Mouse (Mus musculus) lung, embryonic 14.5 days (tissue): ENCODE results near the gene Mdh2. TPM values are rescaled to one million over a fixed set of nuclear protein-coding genes. Genes with fewer than 3 reads are reported as not detected.
A peak's percentile ranks its signal among the peaks of the same experiment; 100 is the strongest.

Source experiments
- ATAC-seq: fragments of 200-750 bp; cut with Nextera tagmentation; 2 replicates; pipeline ENCODE4 v1.8.0; 2017; ENCODE audit warnings: mild to moderate bottlenecking, moderate TSS enrichment, moderate library complexity; ENCODE audit not compliant: insufficient read depth
- DNase-seq: peaks from one replicate; pipeline ENCODE4 v3.0.0-alpha.2; 2015
- H3K27ac ChIP-seq: fragments of 300-500 bp; sonication (generic); 2 replicates; pipeline ENCODE4 v1.5.1; 2014; ENCODE audit warnings: low read depth, mild to moderate bottlenecking, moderate library complexity
- H3K27me3 ChIP-seq: fragments of 300-500 bp; sonication (generic); 2 replicates; pipeline ENCODE4 v1.6.1; 2014; ENCODE audit warnings: low read length, control low read depth; ENCODE audit not compliant: insufficient read depth
- H3K36me3 ChIP-seq: fragments of 300-500 bp; sonication (generic); 2 replicates; pipeline ENCODE4 v1.6.1; 2014; ENCODE audit warnings: control low read depth; ENCODE audit not compliant: insufficient read depth
- H3K4me1 ChIP-seq: fragments of 300-500 bp; sonication (generic); 2 replicates; pipeline ENCODE4 v1.6.1; 2014; ENCODE audit warnings: antibody characterized with exemption, control low read depth; ENCODE audit not compliant: insufficient read depth
- H3K4me2 ChIP-seq: fragments of 300-500 bp; sonication (generic); 2 replicates; pipeline ENCODE4 v1.6.1; 2014; ENCODE audit warnings: mild to moderate bottlenecking
- H3K4me3 ChIP-seq: fragments of 300-500 bp; sonication (generic); 2 replicates; pipeline ENCODE4 v1.5.1; 2014; ENCODE audit warnings: low read depth, low read length
- H3K9ac ChIP-seq: fragments of 300-500 bp; sonication (generic); 2 replicates; pipeline ENCODE4 v1.6.1; 2014
- H3K9me3 ChIP-seq: fragments of 300-500 bp; sonication (generic); 2 replicates; pipeline ENCODE4 v1.6.1; 2016; ENCODE audit warnings: low read depth, low read length, control low read depth
- CTCF ChIP-seq: IDR thresholded peaks from 2 replicates; pipeline ENCODE4 v1.5.1; 2016; ENCODE audit warnings: antibody characterized with exemption, low read depth
- WGBS: fragments of 180-500 bp; shearing (Covaris S2); extraction: QIAGEN DNeasy Blood & Tissue Kit; methylation state at CpG from one replicate; pipeline ENCODE4 v1.1.7; 2014; 5-methylcytosine and 5-hydroxymethylcytosine counted together
- polyA plus RNA-seq: library from polyadenylated mRNA; unstranded; fragments of >200 nt; fragmentation: Nextera tagmentation; extraction: Ambion mirVana; gene quantifications from 2 replicates; pipeline ENCODE4 v1.2.1, GENCODE M21; 2014

Gene Mdh2
- polyA plus RNA-seq, 1 experiment from 2014 or later = 464 TPM

DNA sequence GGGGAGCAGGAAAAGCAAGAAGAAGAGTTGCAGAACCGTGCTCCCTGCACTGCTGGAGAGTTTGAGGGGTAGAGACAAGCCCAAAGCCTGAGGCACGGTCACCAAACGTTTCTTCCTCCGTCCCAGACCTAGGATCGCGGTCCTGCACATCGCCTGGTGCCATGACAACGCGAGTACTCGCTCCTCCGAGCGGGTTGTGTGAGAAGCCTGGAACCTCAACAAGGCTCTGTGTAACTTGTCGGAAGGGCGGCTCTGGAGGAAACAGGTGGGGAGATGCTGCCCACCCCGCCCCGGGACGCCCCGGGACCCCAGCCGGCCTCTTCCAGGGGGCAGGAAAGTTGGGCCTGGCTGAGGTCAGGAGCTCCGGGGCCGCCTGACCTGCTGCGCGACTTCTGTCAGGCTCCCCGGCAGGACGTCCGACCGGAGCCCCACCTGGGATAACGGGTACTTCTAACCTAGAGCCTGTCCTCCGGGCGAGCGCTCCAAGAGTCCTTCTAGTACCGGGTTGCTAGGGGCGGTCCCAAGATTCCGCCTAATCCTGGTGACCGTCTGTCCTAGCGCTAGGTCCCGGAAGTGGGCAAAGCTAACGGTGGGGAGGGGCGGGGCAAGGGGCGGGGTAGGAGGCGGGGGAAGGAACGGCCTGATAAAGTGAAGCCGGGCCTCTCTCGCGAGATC, 347 bp upstream of the Mdh2 start, which contains the start of gene Styxl1:
Gene Styxl1 (minus strand): TSS at position 590 of the 675 bp plus-strand sequence.
- Histone ChIP-seq H3K4me3 (peak within 1 kb of the TSS; percentile 85), H3K4me2 (peak within 1 kb of the TSS; percentile 88), H3K27ac (peak within 1 kb of the TSS; percentile 90), H3K4me1 (peaks cover 8% of the 10 kb centered on the region; the same call in 1 of the 2 replicates), H3K27me3 (no peaks in the 10 kb centered on the region), H3K36me3 (peaks cover 29% of the 10 kb centered on the region), H3K9me3 (no peaks in the 10 kb centered on the region), H3K9ac (peak within 1 kb of the TSS; percentile 86)
- TF ChIP-seq CTCF = no peak
- DNase-seq (peak; percentile 64), ATAC-seq (peak; percentile 96)
- under 1% methylated on average over 45 of the region's 45 CpGs for WGBS

DNA sequence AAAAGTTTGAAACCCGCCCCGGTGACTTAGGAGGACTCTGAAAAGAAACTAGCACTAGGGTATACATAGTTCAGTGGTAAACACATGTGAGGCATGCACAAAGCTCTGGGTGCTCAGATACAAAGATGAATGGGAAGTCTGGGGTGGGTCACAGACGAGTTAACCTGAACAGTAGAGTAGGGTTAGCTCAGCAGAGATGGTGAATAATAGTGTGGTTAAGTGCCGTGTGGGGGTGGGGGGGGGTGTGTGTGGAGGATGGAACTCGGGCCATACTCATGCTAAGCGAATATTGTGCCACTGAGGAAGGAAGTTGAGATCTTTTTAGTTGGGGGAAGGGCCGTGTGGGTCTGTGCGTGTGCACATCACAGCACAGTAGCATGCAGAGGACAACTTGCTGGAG, 2.1 kb downstream of the Mdh2 start:
- H3K9me3 ChIP-seq = no peaks in the 10 kb centered on the region
- peak overlapping the region; percentile 88; the same call in 1 of the 2 replicates for H3K4me2 ChIP-seq
- H3K9ac ChIP-seq = no peak overlapping the region
- no peak overlapping the region for H3K27ac ChIP-seq
- peaks cover 53% of the 10 kb centered on the region for H3K36me3 ChIP-seq
- WGBS = 73% methylated on average over 8 of the region's 8 CpGs
- no peak for DNase-seq
- peaks cover 8% of the 10 kb centered on the region; the same call in 1 of the 2 replicates for H3K4me1 ChIP-seq
- no peak for ATAC-seq
- H3K4me3 ChIP-seq = no peak overlapping the region
- no peaks in the 10 kb centered on the region for H3K27me3 ChIP-seq
- no peak for TF ChIP-seq CTCF

DNA sequence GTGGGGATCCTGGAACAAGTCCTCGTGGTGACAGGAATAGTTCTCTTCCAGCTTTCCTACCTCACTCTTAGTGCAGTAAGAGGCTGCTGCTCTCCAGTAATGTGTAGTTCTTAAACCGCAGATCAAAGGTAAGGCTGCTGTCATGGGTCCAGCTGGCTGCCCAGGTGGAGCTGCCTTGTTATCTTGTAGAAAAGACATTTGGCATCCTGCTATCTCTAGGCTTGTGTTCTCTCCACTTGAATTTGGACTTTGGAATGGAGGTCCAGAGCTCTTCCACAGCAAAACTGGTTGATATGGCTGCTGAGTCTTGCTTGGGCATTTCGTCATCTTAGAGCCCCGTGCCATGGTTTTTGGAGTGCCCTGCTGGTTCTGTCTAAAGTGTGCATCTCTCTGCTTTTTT, 4.6 kb downstream of the Mdh2 start:
- peaks cover 8% of the 10 kb centered on the region; the same call in 1 of the 2 replicates for H3K4me1 ChIP-seq
- H3K27ac ChIP-seq = no peak overlapping the region
- peaks cover 79% of the 10 kb centered on the region for H3K36me3 ChIP-seq
- no peak overlapping the region for H3K9ac ChIP-seq
- H3K9me3 ChIP-seq = no peaks in the 10 kb centered on the region
- ATAC-seq (no peak), DNase-seq (no peak)
- TF ChIP-seq CTCF = no peak
- H3K4me2 ChIP-seq = no peak overlapping the region
- H3K27me3 ChIP-seq = no peaks in the 10 kb centered on the region
- H3K4me3 ChIP-seq = no peak overlapping the region
- 81% methylated on average over 4 of the region's 4 CpGs for WGBS

DNA sequence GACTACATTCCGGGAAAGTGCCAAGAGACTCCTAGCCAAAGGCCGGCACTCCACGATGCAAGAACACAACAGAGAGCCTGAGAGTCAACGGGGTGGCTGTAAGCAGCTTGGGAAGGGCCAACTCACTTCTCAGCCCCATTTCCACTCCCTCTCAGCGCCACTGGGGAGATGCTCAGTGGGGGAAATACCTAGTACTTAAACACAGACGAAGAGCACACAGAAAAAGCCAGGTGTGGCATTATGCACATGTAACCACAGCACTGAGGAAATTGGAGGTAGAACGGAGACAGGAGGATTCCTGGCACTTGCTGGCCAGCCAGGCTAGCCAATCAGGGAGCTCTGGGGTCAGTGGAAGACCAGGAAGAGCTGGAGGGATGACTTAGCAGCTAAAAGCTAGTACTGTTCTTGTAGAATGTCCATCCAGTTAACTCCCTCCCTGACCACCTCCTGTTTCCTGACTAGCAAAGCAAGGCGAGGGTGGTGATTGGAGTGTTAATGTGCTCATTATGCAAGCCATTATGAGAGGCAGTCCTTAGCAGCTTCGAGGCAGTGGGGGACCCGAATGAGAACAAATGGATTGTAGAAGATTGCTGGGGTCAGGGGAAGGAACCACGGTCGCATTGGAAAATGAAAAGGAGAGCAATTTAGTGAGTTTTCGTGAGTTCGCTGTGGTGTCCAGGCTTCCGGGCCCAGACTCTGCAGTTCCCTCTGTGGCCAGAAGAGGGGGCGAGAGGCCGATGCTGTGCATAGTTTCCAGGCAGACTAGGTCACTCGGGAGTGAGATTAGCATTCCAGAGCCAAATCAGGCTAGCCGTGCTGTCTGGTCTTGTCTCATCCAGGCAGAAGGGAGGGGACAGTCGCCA, 15.9 kb downstream of the Mdh2 start:
- Histone ChIP-seq H3K9me3 (no peaks in the 10 kb centered on the region), H3K4me3 (peak overlapping the region; percentile 14), H3K27ac (0 out of 2 replicates have a peak overlapping the region, but pooled peaks have one; percentile 20), H3K4me1 (no peaks in the 10 kb centered on the region), H3K36me3 (peaks cover 30% of the 10 kb centered on the region), H3K9ac (peak overlapping the region; percentile 28; the same call in 1 of the 2 replicates), H3K4me2 (peak overlapping the region; percentile 54), H3K27me3 (no peaks in the 10 kb centered on the region)
- 9% methylated on average over 20 of the region's 20 CpGs for WGBS
- DNase-seq (peak; percentile 92), ATAC-seq (peak; percentile 86)
- TF ChIP-seq CTCF = peak; percentile 98

DNA sequence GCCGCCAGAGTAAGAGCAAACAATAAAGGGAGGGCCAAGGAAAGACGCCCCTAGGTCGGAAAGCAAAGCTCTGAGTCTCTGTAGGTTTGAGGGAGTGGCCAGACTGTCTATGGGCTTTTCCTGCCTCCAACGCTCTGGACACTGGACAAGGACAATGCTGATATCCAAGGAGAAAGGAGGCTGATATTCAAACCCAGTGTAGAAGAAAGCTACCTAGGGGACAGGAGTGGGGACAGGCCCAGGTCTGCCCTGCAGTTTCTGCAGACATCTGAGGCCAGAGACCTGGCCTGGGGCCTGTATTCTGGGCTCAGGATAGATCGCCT, 16.5 kb downstream of the Mdh2 start:
- no peak for TF ChIP-seq CTCF
- 12% methylated on average over 5 of the region's 5 CpGs for WGBS
- no peak for ATAC-seq
- peak overlapping the region; percentile 54 for H3K4me2 ChIP-seq
- no peaks in the 10 kb centered on the region for H3K27me3 ChIP-seq
- DNase-seq = no peak
- H3K4me3 ChIP-seq = 0 out of 2 replicates have a peak overlapping the region, but pooled peaks have one; percentile 14
- no peak overlapping the region for H3K27ac ChIP-seq
- 0 out of 2 replicates have a peak overlapping the region, but pooled peaks have one; percentile 28 for H3K9ac ChIP-seq
- H3K36me3 ChIP-seq = peaks cover 24% of the 10 kb centered on the region
- H3K4me1 ChIP-seq = no peaks in the 10 kb centered on the region
- no peaks in the 10 kb centered on the region for H3K9me3 ChIP-seq

DNA sequence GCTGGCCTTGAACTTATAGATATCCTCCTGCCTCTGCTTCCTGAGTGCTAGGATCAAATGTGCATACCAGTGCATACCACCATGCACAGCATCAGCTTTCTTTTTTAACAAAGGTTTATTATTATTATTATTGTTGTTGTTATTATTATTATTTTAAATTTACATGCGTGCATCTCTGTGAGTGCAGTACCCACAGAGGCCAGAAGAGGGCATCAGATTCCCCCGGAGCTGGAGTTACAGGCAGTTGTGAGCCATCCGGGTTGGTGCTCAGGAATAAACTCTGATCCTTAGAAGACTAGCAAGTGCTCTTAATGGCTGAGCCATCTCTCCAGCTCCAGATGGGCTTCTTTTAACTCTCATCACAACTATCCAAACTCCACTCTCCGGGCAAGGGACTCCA, 21.5 kb downstream of the Mdh2 start:
- peak; percentile 45; the same call in 1 of the 2 replicates for TF ChIP-seq CTCF

DNA sequence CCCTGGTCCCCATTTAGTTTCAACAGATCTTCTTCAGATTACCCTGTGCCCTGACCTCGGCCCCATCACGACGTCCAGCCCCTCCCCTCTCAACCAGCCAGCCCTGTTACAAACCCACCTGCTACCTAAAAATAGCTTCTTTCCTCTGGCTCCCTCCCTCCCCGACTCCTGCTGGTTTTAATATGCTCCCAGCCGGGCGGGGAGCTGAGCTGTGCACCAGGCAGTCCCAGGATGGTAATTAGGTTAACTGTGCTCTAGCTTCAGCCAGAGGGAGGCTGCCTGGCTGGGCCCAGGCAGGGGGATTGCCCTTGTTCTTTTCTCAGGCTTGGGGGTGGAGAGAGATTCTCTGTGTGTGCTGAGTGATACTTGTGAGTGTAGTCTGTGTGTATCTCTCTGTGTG, 22.6 kb downstream of the Mdh2 start:
- no peak overlapping the region for H3K27ac ChIP-seq
- no peak overlapping the region for H3K4me3 ChIP-seq
- ATAC-seq = no peak
- H3K9ac ChIP-seq = no peak overlapping the region
- H3K27me3 ChIP-seq = 0 out of 2 replicates have a peak, but pooled peaks cover 3% of the 10 kb centered on the region
- no peaks in the 10 kb centered on the region for H3K9me3 ChIP-seq
- H3K36me3 ChIP-seq = no peaks in the 10 kb centered on the region
- no peaks in the 10 kb centered on the region for H3K4me1 ChIP-seq
- H3K4me2 ChIP-seq = no peak overlapping the region
- DNase-seq = no peak
- 3% methylated on average over 6 of the region's 6 CpGs for WGBS
- no peak for TF ChIP-seq CTCF

More for the DNA sequence above, 21.5 kb downstream of the Mdh2 start:
- Histone ChIP-seq H3K4me2 (no peak overlapping the region), H3K9me3 (no peaks in the 10 kb centered on the region), H3K27ac (no peak overlapping the region), H3K4me3 (no peak overlapping the region), H3K9ac (no peak overlapping the region), H3K27me3 (0 out of 2 replicates have a peak, but pooled peaks cover 3% of the 10 kb centered on the region), H3K36me3 (no peaks in the 10 kb centered on the region), H3K4me1 (no peaks in the 10 kb centered on the region)
- DNase-seq (peak; percentile 14), ATAC-seq (no peak)
- 37% methylated on average over 4 of the region's 4 CpGs for WGBS
